Mouse (Mus musculus): ENCODE results near the gene Arhgef25. TPM values are rescaled to one million over a fixed set of nuclear protein-coding genes. Genes with fewer than 3 reads are reported as not detected.
"Not testable (repeated sequence)": the region's sequence is repeated elsewhere in the genome, so short reads cannot be mapped to it uniquely, and the experiment has no call there.

The Arhgef25 gene
- polyA plus RNA-seq, 1 experiment from 2014 or later: not detected

DNA sequence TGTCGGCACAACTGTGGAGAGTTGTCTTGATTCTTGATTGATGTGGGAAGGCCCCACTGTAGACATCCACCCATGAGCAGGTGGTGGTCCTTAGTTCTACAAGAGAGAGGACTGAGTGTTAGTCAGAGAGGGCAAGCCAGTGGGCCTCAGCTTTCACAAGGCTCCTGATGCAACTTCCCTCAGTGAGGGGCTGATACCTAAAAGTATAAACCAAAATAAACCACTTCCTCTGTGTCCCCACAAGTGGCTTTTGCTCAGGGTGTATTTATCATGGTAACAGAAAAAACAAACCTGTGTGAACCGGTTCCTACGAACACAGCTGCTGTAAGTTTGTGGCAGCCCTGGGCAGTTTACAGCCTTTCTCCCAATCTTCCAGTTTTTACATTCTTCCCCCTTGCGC, 53.4 kb downstream of the Arhgef25 start:
- WGBS (ENCODE audit: missing documents): 29% methylated on average over 4 of the region's 4 CpGs
- no peaks in the 10 kb centered on the region for H3K79me2 ChIP-seq (ENCODE audit: inconsistent target)
- H3K4me3 ChIP-seq (ENCODE audit: inconsistent target): no peak overlapping the region
- H3K36me3 ChIP-seq (ENCODE audit: inconsistent target): no peaks in the 10 kb centered on the region
- no peak overlapping the region for H3K27ac ChIP-seq

DNA sequence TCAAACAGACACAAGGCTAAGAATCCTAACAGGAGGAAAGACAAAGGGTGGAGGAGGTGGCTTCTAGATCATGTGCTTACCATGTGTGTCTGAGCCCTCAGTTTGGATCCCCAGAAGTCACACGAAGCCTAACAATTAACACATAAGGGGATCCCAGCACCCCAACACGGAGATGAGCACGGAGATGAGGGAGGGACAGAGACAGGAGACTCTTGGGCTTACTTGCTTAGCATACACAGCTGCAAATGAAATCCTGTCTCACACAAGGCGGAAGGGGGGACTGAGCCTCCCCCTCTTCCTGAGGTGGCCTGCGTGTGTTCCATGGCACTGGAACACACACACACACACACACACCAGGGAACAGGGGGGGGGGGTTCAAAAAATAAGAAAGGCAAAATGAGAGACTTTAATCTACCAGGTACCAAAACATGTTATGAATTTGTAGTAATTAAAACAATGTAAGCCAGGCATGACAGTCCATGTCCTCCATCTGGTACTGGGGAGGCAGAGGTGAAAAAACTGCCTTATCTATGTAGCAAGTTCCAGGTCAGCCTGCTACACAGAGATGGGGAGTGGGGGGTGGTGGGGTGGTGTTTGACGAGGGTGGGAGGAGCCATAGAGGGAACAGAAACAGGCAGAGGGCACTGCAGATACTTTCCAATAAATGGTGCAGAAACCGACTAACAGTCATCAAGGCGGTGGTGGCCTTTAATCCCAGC, 54.6 kb downstream of the Arhgef25 start:
- WGBS (ENCODE audit: missing documents): 42% methylated on average over 8 of the region's 8 CpGs
- Histone ChIP-seq H3K79me2 (ENCODE audit: inconsistent target) (no peaks in the 10 kb centered on the region), H3K36me3 (ENCODE audit: inconsistent target) (no peaks in the 10 kb centered on the region), H3K27ac (no peak overlapping the region), H3K4me3 (ENCODE audit: inconsistent target) (no peak overlapping the region)

- not testable (repeated sequence) for H3K36me3 ChIP-seq (ENCODE audit: inconsistent target)
- WGBS (ENCODE audit: missing documents): 84% methylated on average over 3 of the region's 3 CpGs
Observed at GRCm38 (mm10) chr10:127134394-127135035, 55.4 kb downstream of the Arhgef25 start.

More at GRCm38 (mm10) chr10:127134394-127135035, 55.4 kb downstream of the Arhgef25 start:
- not testable (repeated sequence) for H3K79me2 ChIP-seq (ENCODE audit: inconsistent target); H3K4me3 ChIP-seq (ENCODE audit: inconsistent target); H3K27ac ChIP-seq

Other genes starting within 250 kb of the Arhgef25 start
- gene Ctdsp2, start 211.4 kb downstream of the Arhgef25 start, polyA plus RNA-seq (2018): 21.1 to 77.3 TPM (median 33.3 TPM) in 3 replicates
- not detected in 3 replicates for gene Avil, start 189.4 kb downstream of the Arhgef25 start, polyA plus RNA-seq (2018)
- 4.9 to 22.2 TPM (median 12.8 TPM) in 3 replicates for gene Tsfm, start 159.2 kb downstream of the Arhgef25 start, polyA plus RNA-seq (2018)
- 3.0 to 14.9 TPM (median 4.6 TPM) in 3 replicates for gene Mettl1, start 148.7 kb downstream of the Arhgef25 start, polyA plus RNA-seq (2018)
- not detected in 3 replicates for gene Eef1akmt3, start 148.6 kb downstream of the Arhgef25 start, polyA plus RNA-seq (2018)
- not detected in 3 replicates for gene Cyp27b1, start 141.8 kb downstream of the Arhgef25 start, polyA plus RNA-seq (2018)
- gene March9, start 129.9 kb downstream of the Arhgef25 start, polyA plus RNA-seq (2018): 1.4 to 1.6 TPM (median 1.5 TPM) in 3 replicates
- 131 to 178 TPM (median 145 TPM) in 3 replicates for gene Cdk4, start 126.5 kb downstream of the Arhgef25 start, polyA plus RNA-seq (2018)
- gene Tspan31, start 119.8 kb downstream of the Arhgef25 start, polyA plus RNA-seq (2018): 104 to 129 TPM (median 119 TPM) in 3 replicates
- gene Agap2, start 114.8 kb downstream of the Arhgef25 start, polyA plus RNA-seq (2018): 0.25 to 0.89 TPM (median 0.42 TPM) in 3 replicates
- gene Os9, start 69.0 kb downstream of the Arhgef25 start, polyA plus RNA-seq (2018): 173 to 355 TPM (median 215 TPM) in 3 replicates
- 37.2 to 59.2 TPM (median 48.4 TPM) in 3 replicates for gene B4galnt1, start 24.9 kb downstream of the Arhgef25 start, polyA plus RNA-seq (2018)
- gene Slc26a10, start 9.4 kb downstream of the Arhgef25 start, polyA plus RNA-seq (2018): 1.2 TPM in 1 of 3 replicates, not detected in the others
- 10.9 to 46.7 TPM (median 15.1 TPM) in 3 replicates for gene Dtx3, start 5.6 kb upstream of the Arhgef25 start, polyA plus RNA-seq (2018)
- gene Pip4k2c, start 21.5 kb upstream of the Arhgef25 start, polyA plus RNA-seq (2018): 33.0 to 42.7 TPM (median 40.2 TPM) in 3 replicates
- gene Kif5a, start 73.3 kb upstream of the Arhgef25 start, polyA plus RNA-seq (2018): 0.61 to 0.67 TPM (median 0.63 TPM) in 3 replicates
- 110 to 121 TPM (median 112 TPM) in 3 replicates for gene Dctn2, start 76.3 kb upstream of the Arhgef25 start, polyA plus RNA-seq (2018)
- gene Mbd6, start 98.9 kb upstream of the Arhgef25 start, polyA plus RNA-seq (2018): 13.5 to 25.4 TPM (median 19.5 TPM) in 3 replicates
- 19.9 to 28.8 TPM (median 20.2 TPM) in 3 replicates for gene Mars, start 121.7 kb upstream of the Arhgef25 start, polyA plus RNA-seq (2018)
- 48.5 to 115 TPM (median 70.4 TPM) in 3 replicates for gene Arhgap9, start 131.9 kb upstream of the Arhgef25 start, polyA plus RNA-seq (2018)
- gene Gli1, start 151.9 kb upstream of the Arhgef25 start, polyA plus RNA-seq (2018): not detected in 3 replicates
- not detected in 3 replicates for gene Inhbe, start 164.3 kb upstream of the Arhgef25 start, polyA plus RNA-seq (2018)
- not detected in 3 replicates for gene Inhbc, start 180.3 kb upstream of the Arhgef25 start, polyA plus RNA-seq (2018)
- gene R3hdm2, start 190.2 kb upstream of the Arhgef25 start, polyA plus RNA-seq (2018): 68.8 to 168 TPM (median 68.9 TPM) in 3 replicates

Data from macrophage (primary cell).